Mouse (Mus musculus): ENCODE measurements around the gene Tbl3. TPM values are rescaled to one million over a fixed set of nuclear protein-coding genes. Genes with fewer than 3 reads are reported as not detected.

Tbl3 gene
- polyA plus RNA-seq (2012; rRNA removed) = 105 and 112 TPM in 2 replicates

GRCm38 (mm10) chr17:24706982-24707800 lies at the start of gene Tbl3:
TSS of gene Tbl3 (minus strand) at chr17:24707660.

GRCm38 (mm10) chr17:24752415-24753394 lies 45.2 kb upstream of the Tbl3 start, which contains the start of gene Hs3st6:
TSS of gene Hs3st6 (plus strand) at chr17:24752988.

DNA sequence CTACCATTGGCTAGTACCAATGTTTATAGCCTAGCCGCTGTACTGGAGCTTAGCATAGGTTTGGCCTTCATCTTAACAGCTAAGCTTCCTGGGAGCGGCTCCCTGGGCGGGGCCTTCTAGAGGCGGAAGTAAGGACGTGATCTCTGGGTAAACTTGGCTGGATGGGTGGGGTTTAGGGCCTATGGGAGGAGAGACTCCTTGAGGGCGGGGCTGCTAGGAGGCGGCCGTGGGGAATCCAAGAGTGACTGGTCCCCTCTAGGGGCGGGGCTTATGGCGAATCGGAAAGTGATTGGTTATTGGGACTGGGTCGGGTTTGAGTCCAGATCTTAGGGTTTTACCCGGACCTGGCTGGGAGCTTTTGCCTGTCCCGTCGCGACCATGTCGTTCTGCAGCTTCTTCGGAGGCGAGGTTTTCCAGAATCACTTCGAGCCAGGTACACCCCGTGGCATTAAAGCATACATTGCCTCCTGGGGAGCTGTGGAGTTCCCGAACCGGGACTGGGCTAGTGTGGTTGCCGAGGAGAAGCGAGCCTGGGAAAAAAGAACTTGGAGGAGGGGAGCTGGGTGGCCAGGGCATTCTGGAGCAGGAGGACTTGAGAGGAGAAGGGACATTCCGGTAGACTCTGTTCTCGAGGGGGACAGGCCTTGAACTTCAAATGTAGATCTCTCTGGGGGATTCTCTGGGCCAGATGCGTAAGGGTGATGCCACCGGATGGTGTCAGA lies 29.0 kb upstream of the Tbl3 start, which contains the start of gene Msrb1:
Msrb1 (plus strand) TSS at position 313 of the 722 bp plus-strand sequence.

GRCm38 (mm10) chr17:24727618-24728017 lies 20.2 kb upstream of the Tbl3 start, which contains the start of gene Rpl3l:
TSS of gene Rpl3l (plus strand) at chr17:24727820.

GRCm38 (mm10) chr17:24724184-24724583 lies 16.7 kb upstream of the Tbl3 start, which contains the start of gene Ndufb10:
TSS of gene Ndufb10 (minus strand) at chr17:24724478.

DNA sequence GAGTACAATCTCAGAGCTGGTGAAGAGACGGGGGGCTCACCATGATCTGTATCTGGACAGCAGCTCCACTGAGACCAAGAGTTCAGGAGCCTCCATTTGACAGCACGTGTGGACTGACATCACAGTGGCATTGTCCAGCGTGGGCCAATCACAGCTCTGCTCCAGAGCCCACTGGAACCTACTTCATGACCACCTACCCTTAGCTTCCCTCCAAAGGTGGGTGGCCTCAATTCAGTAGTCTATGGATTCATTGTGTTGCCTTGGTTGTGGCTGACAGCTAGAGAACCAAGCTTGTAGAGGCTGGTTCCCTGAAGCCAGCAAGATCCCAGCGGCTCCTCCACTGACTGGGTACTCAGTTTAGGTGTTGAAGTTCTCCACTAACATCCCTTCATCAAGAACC lies 10.5 kb upstream of the Tbl3 start, which contains the start of the genes Rnf151 and Rps2:
Rnf151 (minus strand) TSS at position 121 of the 400 bp plus-strand sequence.
Rps2 (plus strand) TSS at position 174 of the 400 bp plus-strand sequence.

DNA sequence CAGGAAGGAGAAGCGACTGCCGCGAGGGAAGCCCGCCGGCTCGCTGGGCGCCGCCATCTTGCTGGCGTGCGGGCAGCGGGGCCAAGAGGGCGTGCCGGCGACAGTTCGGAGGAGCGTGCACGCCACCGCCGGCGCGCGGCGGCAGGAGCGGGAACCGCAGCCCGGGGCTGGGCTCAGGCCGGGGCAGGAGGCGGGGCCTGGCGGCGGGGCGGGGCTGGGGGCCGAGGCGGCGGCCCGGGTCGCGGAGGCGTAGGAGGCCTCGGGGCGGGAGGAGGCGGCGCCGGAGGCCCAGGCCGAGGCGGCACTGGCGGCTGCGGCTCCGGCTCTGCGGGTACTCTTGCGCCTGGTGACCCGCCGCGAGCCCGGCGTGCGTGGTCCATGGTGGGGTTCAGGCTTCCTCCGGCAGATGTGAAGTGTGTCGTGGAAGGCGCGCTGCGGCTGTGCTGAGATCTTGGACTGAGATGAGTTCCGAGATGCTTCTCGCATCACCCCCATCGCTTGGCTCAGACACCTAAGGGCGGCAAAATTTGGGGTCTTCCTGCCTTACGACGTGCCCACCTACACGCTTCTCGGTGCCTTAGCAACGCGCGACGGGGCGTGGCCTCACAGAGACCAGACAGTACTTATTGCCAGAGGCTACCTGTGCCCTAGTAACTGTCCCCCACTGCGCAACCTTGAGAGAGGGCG lies 11.3 kb downstream of the Tbl3 start, which contains the start of the genes Gfer and Noxo1:
Gfer (minus strand) TSS at position 146 of the 687 bp plus-strand sequence.
Noxo1 (plus strand) TSS at position 224 of the 687 bp plus-strand sequence.

DNA sequence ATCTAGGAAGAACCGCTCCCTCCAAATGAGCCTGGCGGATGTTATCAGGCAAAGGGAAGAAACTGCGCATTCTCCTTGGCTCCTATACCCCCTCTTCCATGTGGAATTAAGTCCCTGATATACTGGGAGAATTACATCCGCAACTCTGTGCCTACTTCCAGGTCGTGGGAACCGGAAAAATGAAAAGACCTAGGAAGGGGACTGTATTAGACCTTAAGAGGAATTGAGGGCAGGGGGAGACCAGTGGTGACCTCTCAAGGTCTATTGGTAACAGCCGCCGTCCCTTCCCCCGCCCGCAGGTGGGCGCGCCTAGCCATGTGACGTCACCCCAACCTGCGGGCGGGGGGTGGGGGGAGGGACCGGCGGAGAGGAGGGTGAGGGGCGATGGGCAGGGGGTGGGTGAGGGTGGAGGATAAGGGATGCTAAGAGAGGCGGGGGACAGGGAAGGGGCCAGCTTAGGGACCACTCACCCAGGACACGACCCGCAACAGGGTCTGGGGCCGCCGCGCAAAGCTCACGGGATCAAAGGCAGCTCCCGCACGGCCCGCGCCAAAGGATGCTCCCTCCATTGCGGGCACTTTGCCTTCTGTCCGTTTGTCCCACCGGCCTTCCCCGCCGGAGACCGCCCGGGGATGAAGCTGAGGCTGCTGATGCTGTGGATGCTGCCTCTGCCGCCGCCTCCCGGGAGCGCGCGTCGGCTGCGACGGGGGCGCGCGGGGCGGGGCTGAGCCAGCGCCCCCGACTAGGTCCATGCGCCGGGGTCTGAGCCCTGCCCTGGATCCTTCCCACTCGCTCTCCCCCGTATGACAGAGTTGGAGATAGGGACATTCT lies 18.0 kb downstream of the Tbl3 start, which contains the start of gene Syngr3:
Syngr3 (minus strand) TSS at position 705 of the 831 bp plus-strand sequence.

DNA sequence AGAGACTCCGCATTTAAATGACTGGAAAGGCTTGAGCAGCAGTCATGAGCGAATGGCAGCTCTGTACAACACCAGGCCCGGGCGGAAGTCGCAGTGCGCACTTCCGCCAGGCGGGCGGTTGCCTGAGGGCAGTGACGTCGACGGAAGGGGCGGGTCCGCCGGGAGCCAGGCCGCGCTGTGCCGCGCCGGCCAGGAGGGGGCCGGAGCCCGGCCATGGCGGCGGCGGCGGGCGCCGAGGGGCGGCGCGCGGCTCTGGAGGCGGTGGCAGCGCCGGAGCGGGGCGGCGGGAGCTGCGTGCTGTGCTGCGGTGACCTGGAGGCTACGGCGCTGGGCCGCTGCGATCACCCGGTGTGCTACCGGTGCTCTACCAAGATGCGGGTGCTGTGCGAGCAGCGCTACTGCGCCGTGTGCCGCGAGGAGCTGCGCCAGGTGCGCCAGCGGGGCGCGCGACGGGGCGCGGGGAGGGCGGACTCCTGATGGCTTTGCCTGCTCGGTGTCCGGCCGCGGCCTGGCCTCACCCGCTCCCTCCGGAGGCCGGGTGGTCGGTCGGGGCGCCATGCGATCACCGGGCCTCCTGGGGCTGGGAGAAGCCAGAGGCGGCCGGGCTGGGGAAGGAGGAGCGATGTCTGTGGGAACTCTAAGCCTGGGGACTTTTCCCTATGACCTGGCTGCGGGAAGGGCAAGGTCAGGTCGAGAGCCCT lies 37.8 kb downstream of the Tbl3 start, which contains the start of gene Zfp598:
Zfp598 (plus strand) TSS at position 143 of the 701 bp plus-strand sequence.

GRCm38 (mm10) chr17:24658017-24658758 lies 49.3 kb downstream of the Tbl3 start, which contains the start of gene Npw:
TSS of gene Npw (minus strand) at chr17:24658457.

DNA sequence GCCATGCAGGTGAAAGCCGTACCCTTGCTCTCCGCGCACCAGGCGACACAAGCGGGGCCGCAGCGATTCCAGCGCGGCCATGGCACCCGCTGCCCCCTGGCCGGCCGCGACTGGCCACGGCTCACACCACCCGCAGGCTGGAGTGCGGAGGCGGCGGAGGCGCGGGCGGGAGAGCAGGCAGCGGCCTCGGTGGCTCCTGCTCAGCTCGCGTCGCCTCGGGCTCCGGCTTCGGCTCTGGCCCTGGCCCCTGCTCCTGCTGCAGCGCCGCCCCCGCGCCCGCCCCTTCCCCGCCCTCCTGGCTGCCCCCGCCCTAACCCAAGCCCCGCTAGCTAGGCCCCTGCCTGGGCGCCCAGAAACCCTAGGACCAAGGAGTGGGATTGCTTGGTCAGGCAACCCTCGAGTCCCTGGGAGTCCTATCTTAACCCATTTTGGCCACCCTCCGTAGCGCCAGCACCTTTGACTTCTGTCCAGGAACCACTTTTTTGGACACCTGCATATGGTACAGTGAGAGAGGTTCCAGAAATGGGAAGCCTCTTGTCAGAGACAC lies 57.3 kb downstream of the Tbl3 start, which contains the start of gene Slc9a3r2:
Slc9a3r2 (minus strand) TSS at position 258 of the 547 bp plus-strand sequence.

Other genes starting within 250 kb of the Tbl3 start
- gene E4f1, start 237.3 kb downstream of the Tbl3 start, polyA plus RNA-seq (2012; rRNA removed) = 146 and 150 TPM in 2 replicates
- gene Pgp, start 237.3 kb downstream of the Tbl3 start, polyA plus RNA-seq (2012; rRNA removed) = 123 and 142 TPM in 2 replicates
- 0.92 and 1.0 TPM in 2 replicates for gene Bricd5, start 233.8 kb downstream of the Tbl3 start, polyA plus RNA-seq (2012; rRNA removed)
- 40.6 and 58.0 TPM in 2 replicates for gene Mlst8, start 228.6 kb downstream of the Tbl3 start, polyA plus RNA-seq (2012; rRNA removed)
- gene Caskin1, start 219.1 kb downstream of the Tbl3 start, polyA plus RNA-seq (2012; rRNA removed) = 49.0 and 53.5 TPM in 2 replicates
- gene Traf7, start 179.7 kb downstream of the Tbl3 start, polyA plus RNA-seq (2012; rRNA removed) = 253 and 318 TPM in 2 replicates
- 0.71 and 1.4 TPM in 2 replicates for gene Rab26, start 173.4 kb downstream of the Tbl3 start, polyA plus RNA-seq (2012; rRNA removed)
- gene Pkd1, start 157.8 kb downstream of the Tbl3 start, polyA plus RNA-seq (2012; rRNA removed) = 158 and 173 TPM in 2 replicates
- gene Tsc2, start 75.0 kb downstream of the Tbl3 start, polyA plus RNA-seq (2012; rRNA removed) = 200 and 211 TPM in 2 replicates
- 33.4 and 40.4 TPM in 2 replicates for gene Nthl1, start 75.0 kb downstream of the Tbl3 start, polyA plus RNA-seq (2012; rRNA removed)
- 154 and 188 TPM in 2 replicates for gene Slc9a3r2, start 57.3 kb downstream of the Tbl3 start, polyA plus RNA-seq (2012; rRNA removed)
- gene Npw, start 49.2 kb downstream of the Tbl3 start, polyA plus RNA-seq (2012; rRNA removed) = 0.40 and 0.53 TPM in 2 replicates
- gene Zfp598, start 38.0 kb downstream of the Tbl3 start, polyA plus RNA-seq (2012; rRNA removed) = 118 and 131 TPM in 2 replicates
- 1.6 and 1.7 TPM in 2 replicates for gene Syngr3, start 17.7 kb downstream of the Tbl3 start, polyA plus RNA-seq (2012; rRNA removed)
- 40.5 and 66.7 TPM in 2 replicates for gene Gfer, start 11.5 kb downstream of the Tbl3 start, polyA plus RNA-seq (2012; rRNA removed)
- gene Noxo1, start 11.4 kb downstream of the Tbl3 start, polyA plus RNA-seq (2012; rRNA removed) = 19.1 and 19.6 TPM in 2 replicates
- 0.34 and 1.4 TPM in 2 replicates for gene Rnf151, start 10.4 kb upstream of the Tbl3 start, polyA plus RNA-seq (2012; rRNA removed)
- gene Rps2, start 10.5 kb upstream of the Tbl3 start, polyA plus RNA-seq (2012; rRNA removed) = 4,445 and 4,526 TPM in 2 replicates
- gene Ndufb10, start 16.8 kb upstream of the Tbl3 start, polyA plus RNA-seq (2012; rRNA removed) = 198 and 335 TPM in 2 replicates
- gene Rpl3l, start 20.2 kb upstream of the Tbl3 start, polyA plus RNA-seq (2012; rRNA removed) = not detected in 2 replicates
- 42.7 and 55.4 TPM in 2 replicates for gene Msrb1, start 29.0 kb upstream of the Tbl3 start, polyA plus RNA-seq (2012; rRNA removed)
- gene Hs3st6, start 45.3 kb upstream of the Tbl3 start, polyA plus RNA-seq (2012; rRNA removed) = 8.5 and 15.0 TPM in 2 replicates
- not detected in 2 replicates for gene Meiob, start 96.6 kb upstream of the Tbl3 start, polyA plus RNA-seq (2012; rRNA removed)
- 105 and 136 TPM in 2 replicates for gene Hagh, start 132.5 kb upstream of the Tbl3 start, polyA plus RNA-seq (2012; rRNA removed)
- 16.7 and 17.3 TPM in 2 replicates for gene Fahd1, start 142.7 kb upstream of the Tbl3 start, polyA plus RNA-seq (2012; rRNA removed)
- gene Igfals, start 158.3 kb upstream of the Tbl3 start, polyA plus RNA-seq (2012; rRNA removed) = 10.1 and 12.4 TPM in 2 replicates
- 33.0 and 41.1 TPM in 2 replicates for gene Nubp2, start 178.7 kb upstream of the Tbl3 start, polyA plus RNA-seq (2012; rRNA removed)
- gene Spsb3, start 179.0 kb upstream of the Tbl3 start, polyA plus RNA-seq (2012; rRNA removed) = 112 and 120 TPM in 2 replicates
- gene Eme2, start 187.4 kb upstream of the Tbl3 start, polyA plus RNA-seq (2012; rRNA removed) = 51.8 and 56.8 TPM in 2 replicates
- 278 and 448 TPM in 2 replicates for gene Mrps34, start 187.5 kb upstream of the Tbl3 start, polyA plus RNA-seq (2012; rRNA removed)
- 76.6 and 85.3 TPM in 2 replicates for gene Nme3, start 188.8 kb upstream of the Tbl3 start, polyA plus RNA-seq (2012; rRNA removed)
- gene Mapk8ip3, start 229.3 kb upstream of the Tbl3 start, polyA plus RNA-seq (2012; rRNA removed) = 180 and 186 TPM in 2 replicates